Mouse (Mus musculus): ENCODE results near the gene Fam136a. TPM values are rescaled to one million over a fixed set of nuclear protein-coding genes. Genes with fewer than 3 reads are reported as not detected.

The Fam136a gene
- total and polyA plus RNA-seq, 2 experiments from 2014 or later = 65.9 to 75.1 TPM

GRCm38 (mm10) chr6:86402681-86403607, 37.5 kb downstream of the Fam136a start:
- DNase-seq = no peak

GRCm38 (mm10) chr6:86403728-86404099, 38.3 kb downstream of the Fam136a start:
- TF ChIP-seq CTCF (IDR thresholded peaks at IDR 0.05; ENCODE audit: low read depth) = no peak; the same call in 1 of the 2 replicates
- Histone ChIP-seq H3K27me3 (ENCODE audit: insufficient read depth, low read length) (no peaks in the 10 kb centered on the region), H3K4me3 (ENCODE audit: low read depth, low read length) (peak overlapping the region; percentile 96), H3K4me2 (ENCODE audit: low read depth) (peak overlapping the region; percentile 42), H3K4me1 (ENCODE audit: insufficient read depth) (peaks cover 11% of the 10 kb centered on the region), H3K9me3 (ENCODE audit: low read length) (no peaks in the 10 kb centered on the region), H3K27ac (ENCODE audit: low read depth, low read length) (peak overlapping the region; percentile 100), H3K36me3 (ENCODE audit: insufficient read depth) (no peaks in the 10 kb centered on the region), H3K9ac (peak overlapping the region; percentile 100)
- peak; percentile 96 for DNase-seq
- WGBS = under 1% methylated on average over 15 of the region's 15 CpGs
- peak; percentile 80 for ATAC-seq

More at GRCm38 (mm10) chr6:86402681-86403607, 37.5 kb downstream of the Fam136a start:
- Histone ChIP-seq H3K27me3 (ENCODE audit: insufficient read depth, low read length) (no peaks in the 10 kb centered on the region), H3K27ac (ENCODE audit: low read depth, low read length) (peak overlapping the region; percentile 31; the same call in 1 of the 2 replicates), H3K4me1 (ENCODE audit: insufficient read depth) (peaks cover 12% of the 10 kb centered on the region), H3K9me3 (ENCODE audit: low read length) (no peaks in the 10 kb centered on the region), H3K4me2 (ENCODE audit: low read depth) (peak overlapping the region; percentile 42), H3K36me3 (ENCODE audit: insufficient read depth) (no peaks in the 10 kb centered on the region), H3K9ac (peak overlapping the region; percentile 100), H3K4me3 (ENCODE audit: low read depth, low read length) (peak overlapping the region; percentile 96)
- WGBS = 37% methylated on average over 12 of the region's 12 CpGs
- ATAC-seq = no peak
- TF ChIP-seq CTCF (IDR thresholded peaks at IDR 0.05; ENCODE audit: low read depth) = no peak

GRCm38 (mm10) chr6:86404100-86404861, 38.8 kb downstream of the Fam136a start, which contains the start of gene Tia1:
Gene Tia1, plus strand, starts transcription at chr6:86404219.
- WGBS = under 1% methylated on average over 57 of the region's 62 CpGs
- Histone ChIP-seq H3K27me3 (ENCODE audit: insufficient read depth, low read length) (no peaks in the 10 kb centered on the region), H3K4me3 (ENCODE audit: low read depth, low read length) (peak within 1 kb of the TSS; percentile 96), H3K4me1 (ENCODE audit: insufficient read depth) (peaks cover 11% of the 10 kb centered on the region), H3K9me3 (ENCODE audit: low read length) (no peaks in the 10 kb centered on the region), H3K9ac (peak within 1 kb of the TSS; percentile 100), H3K27ac (ENCODE audit: low read depth, low read length) (peak within 1 kb of the TSS; percentile 100), H3K4me2 (ENCODE audit: low read depth) (peak within 1 kb of the TSS; percentile 66), H3K36me3 (ENCODE audit: insufficient read depth) (no peaks in the 10 kb centered on the region)
- DNase-seq = peak; percentile 100
- ATAC-seq = peak; percentile 98
- TF ChIP-seq CTCF (IDR thresholded peaks at IDR 0.05; ENCODE audit: low read depth) = no peak

- DNase-seq (peak; percentile 53), ATAC-seq (no peak)
- no peak for TF ChIP-seq CTCF (IDR thresholded peaks at IDR 0.05; ENCODE audit: low read depth)
- H3K4me3 ChIP-seq (ENCODE audit: low read depth, low read length) = peak overlapping the region; percentile 96
- no peaks in the 10 kb centered on the region for H3K27me3 ChIP-seq (ENCODE audit: insufficient read depth, low read length)
- peak overlapping the region; percentile 66 for H3K4me2 ChIP-seq (ENCODE audit: low read depth)
- H3K4me1 ChIP-seq (ENCODE audit: insufficient read depth) = peaks cover 11% of the 10 kb centered on the region
- H3K9ac ChIP-seq = peak overlapping the region; percentile 100
- H3K27ac ChIP-seq (ENCODE audit: low read depth, low read length) = peak overlapping the region; percentile 100
- WGBS = under 1% methylated on average over 11 of the region's 11 CpGs
- H3K9me3 ChIP-seq (ENCODE audit: low read length) = no peaks in the 10 kb centered on the region
- no peaks in the 10 kb centered on the region for H3K36me3 ChIP-seq (ENCODE audit: insufficient read depth)
Observed at GRCm38 (mm10) chr6:86404996-86405395, 39.5 kb downstream of the Fam136a start.

- Histone ChIP-seq H3K27me3 (ENCODE audit: insufficient read depth, low read length) (no peaks in the 10 kb centered on the region), H3K36me3 (ENCODE audit: insufficient read depth) (no peaks in the 10 kb centered on the region), H3K27ac (ENCODE audit: low read depth, low read length) (no peak overlapping the region), H3K4me1 (ENCODE audit: insufficient read depth) (peaks cover 11% of the 10 kb centered on the region), H3K4me3 (ENCODE audit: low read depth, low read length) (peak overlapping the region; percentile 96), H3K9ac (peak overlapping the region; percentile 100; the same call in 1 of the 2 replicates), H3K9me3 (ENCODE audit: low read length) (no peaks in the 10 kb centered on the region), H3K4me2 (ENCODE audit: low read depth) (peak overlapping the region; percentile 66)
- ATAC-seq = no peak
- no peak for TF ChIP-seq CTCF (IDR thresholded peaks at IDR 0.05; ENCODE audit: low read depth)
- no peak for DNase-seq
Observed at GRCm38 (mm10) chr6:86406306-86406705, 40.9 kb downstream of the Fam136a start.

GRCm38 (mm10) chr6:86418711-86419110, 53.3 kb downstream of the Fam136a start:
- DNase-seq (no peak), ATAC-seq (no peak)
- H3K4me1 ChIP-seq (ENCODE audit: insufficient read depth) = no peaks in the 10 kb centered on the region
- H3K9me3 ChIP-seq (ENCODE audit: low read length) = no peaks in the 10 kb centered on the region
- TF ChIP-seq CTCF (IDR thresholded peaks at IDR 0.05; ENCODE audit: low read depth) = no peak
- WGBS = 91% methylated on average over 6 of the region's 6 CpGs
- H3K4me3 ChIP-seq (ENCODE audit: low read depth, low read length) = no peak overlapping the region
- no peak overlapping the region for H3K9ac ChIP-seq
- no peaks in the 10 kb centered on the region for H3K27me3 ChIP-seq (ENCODE audit: insufficient read depth, low read length)
- no peak overlapping the region for H3K4me2 ChIP-seq (ENCODE audit: low read depth)
- H3K27ac ChIP-seq (ENCODE audit: low read depth, low read length) = no peak overlapping the region
- peaks cover 59% of the 10 kb centered on the region for H3K36me3 ChIP-seq (ENCODE audit: insufficient read depth)

Measured in forebrain, postnatal 0 days (tissue).